Mouse (Mus musculus): ENCODE measurements around the gene Frmd4a.

DNA sequence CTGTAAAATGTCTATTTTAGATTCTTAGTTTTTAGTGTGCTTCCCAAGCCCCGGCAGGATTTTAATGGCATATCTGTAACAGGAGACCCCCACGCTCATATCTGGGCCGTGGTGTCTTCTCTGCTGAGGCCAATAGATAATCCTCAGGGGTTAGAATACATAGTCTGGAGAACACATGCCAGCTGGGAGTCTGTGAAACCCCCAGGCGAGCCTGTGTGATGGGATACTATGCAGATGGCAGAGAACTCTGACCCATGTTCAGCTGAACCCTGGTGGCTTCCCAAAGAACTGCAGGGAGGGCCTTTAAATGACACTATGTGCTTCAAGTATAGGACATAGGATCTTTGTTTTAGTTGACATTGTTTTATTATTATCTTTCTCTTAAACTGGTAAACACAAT, 235.8 kb downstream of the Frmd4a start:
- TF ChIP-seq CTCF (IDR thresholded peaks at IDR 0.05; ENCODE audit: insufficient read depth, low read length) (peak; percentile 51), POLR2A (IDR thresholded peaks at IDR 0.05; ENCODE audit: borderline replicate concordance, extremely low read depth, low read depth, low read length) (no peak)
